In the genomic region with DNA sequence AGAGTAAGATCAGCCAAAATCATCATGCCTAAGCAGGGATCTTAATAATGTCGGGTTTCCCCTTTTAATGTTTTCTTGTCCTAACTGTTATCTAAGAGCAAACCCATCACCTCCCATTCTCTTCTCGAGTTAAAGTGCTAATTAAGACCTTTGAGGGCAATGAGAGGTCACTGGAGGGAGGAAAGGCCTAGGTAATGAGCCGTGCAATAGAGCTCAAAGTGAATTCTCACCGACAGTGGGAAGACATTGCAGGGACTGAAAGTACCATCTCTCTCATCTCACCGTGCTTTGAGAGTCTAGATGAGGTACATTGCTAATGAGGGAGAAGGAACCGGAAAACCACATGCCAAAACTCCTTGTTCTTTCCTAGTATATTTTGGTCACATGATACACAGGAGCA, we compare ENCODE assay signal across 26 mouse cellular contexts.
A peak's percentile ranks its signal among the peaks of the same experiment; 100 is the strongest.
DNase-seq lines count a peak whose midpoint lies in the region; ATAC-seq lines count a peak whose summit lies in the region.
"Had no signal": no experiment of that assay in that cellular context is flagged by ENCODE, and none has a peak within 500 bp of the region (broad histone marks: within the 10 kb centered on the region; RNA-seq: fewer than 3 reads in every experiment).

No protein-coding gene starts in this region.

- H3K9ac ChIP-seq in kidney, embryonic 14.5 days (ENCODE audit: low read depth, low read length), result no peak overlapping the region
- no peak overlapping the region for H3K9ac ChIP-seq in kidney, embryonic 16.5 days (replicated peaks; ENCODE audit: low read length)
- H3K9ac ChIP-seq: embryonic facial prominence, embryonic 12.5 days; forebrain, embryonic 13.5 days; forebrain, embryonic 15.5 days had no signal

- no peak overlapping the region for H3K4me2 ChIP-seq in kidney, embryonic 14.5 days (replicated peaks; ENCODE audit: low read depth, low read length)
- no peak overlapping the region for H3K4me2 ChIP-seq in kidney, embryonic 16.5 days (replicated peaks; ENCODE audit: low read depth, low read length)
- H3K4me2 ChIP-seq: embryonic facial prominence, embryonic 12.5 days; forebrain, embryonic 13.5 days; forebrain, embryonic 15.5 days had no signal

- H3K36me3 ChIP-seq in kidney, embryonic 14.5 days (ENCODE audit: control insufficient read depth, insufficient read depth, low read length), result no peaks in the 10 kb centered on the region
- no peaks in the 10 kb centered on the region for H3K36me3 ChIP-seq in kidney, embryonic 16.5 days (ENCODE audit: insufficient read depth, low read length)
- H3K36me3 ChIP-seq: embryonic facial prominence, embryonic 10.5 days; embryonic facial prominence, embryonic 12.5 days; forebrain, embryonic 15.5 days; G1E had no signal

- ATAC-seq in kidney, embryonic 14.5 days (ENCODE audit: low FRiP score, low TSS enrichment), result peak; percentile 91; the same call in 1 of the 2 replicates
- peak; percentile 80; the same call in 1 of the 2 replicates for ATAC-seq in kidney, embryonic 16.5 days (ENCODE audit: low FRiP score, low TSS enrichment)
- ATAC-seq: activated CD4-positive, CD25-positive, alpha-beta regulatory T cell, adult 4 months; CD4-positive, CD25-positive, alpha-beta regulatory T cell, adult 4 months; forebrain, embryonic 13.5 days; forebrain, embryonic 15.5 days; Patski had no signal

- no peaks in the 10 kb centered on the region; the same call in 1 of the 2 replicates for H3K4me1 ChIP-seq in kidney, embryonic 14.5 days (ENCODE audit: control insufficient read depth, insufficient read depth, low read length)
- H3K4me1 ChIP-seq in kidney, embryonic 16.5 days (ENCODE audit: insufficient read depth, low read length), result no peaks in the 10 kb centered on the region
- H3K4me1 ChIP-seq: embryonic facial prominence, embryonic 10.5 days; embryonic facial prominence, embryonic 12.5 days; forebrain, embryonic 13.5 days; forebrain, embryonic 15.5 days had no signal

- no peaks in the 10 kb centered on the region for H3K27me3 ChIP-seq in kidney, embryonic 14.5 days (ENCODE audit: control insufficient read depth, insufficient read depth, low read length)
- H3K27me3 ChIP-seq in kidney, embryonic 16.5 days (ENCODE audit: insufficient read depth, low read length), result no peaks in the 10 kb centered on the region
- H3K27me3 ChIP-seq: CH12.LX; embryonic facial prominence, embryonic 12.5 days; forebrain, embryonic 13.5 days; forebrain, embryonic 15.5 days; Patski had no signal

- H3K27ac ChIP-seq in kidney, embryonic 14.5 days (ENCODE audit: low read depth, low read length), result no peak overlapping the region
- no peak overlapping the region for H3K27ac ChIP-seq in kidney, embryonic 16.5 days (ENCODE audit: low read length)
- H3K27ac ChIP-seq: embryonic facial prominence, embryonic 10.5 days; embryonic facial prominence, embryonic 12.5 days; forebrain, embryonic 13.5 days; forebrain, embryonic 15.5 days had no signal

- H3K9me3 ChIP-seq in kidney, embryonic 14.5 days (ENCODE audit: control insufficient read depth, low read length), result peaks cover 6% of the 10 kb centered on the region; the same call in 1 of the 2 replicates
- peaks cover 8% of the 10 kb centered on the region; the same call in 1 of the 2 replicates for H3K9me3 ChIP-seq in kidney, embryonic 16.5 days (ENCODE audit: low read length)
- H3K9me3 ChIP-seq: embryonic facial prominence, embryonic 12.5 days; forebrain, embryonic 13.5 days; forebrain, embryonic 15.5 days; G1E had no signal

- H3K4me3 ChIP-seq in kidney, embryonic 14.5 days (ENCODE audit: low read length), result no peak overlapping the region
- no peak overlapping the region for H3K4me3 ChIP-seq in kidney, embryonic 16.5 days (ENCODE audit: low read length)
- H3K4me3 ChIP-seq: embryonic facial prominence, embryonic 10.5 days; embryonic facial prominence, embryonic 12.5 days; forebrain, embryonic 13.5 days; forebrain, embryonic 15.5 days had no signal

- WGBS in kidney, embryonic 14.5 days, result 8% methylated on average over 6 of the region's 6 CpGs
- WGBS in kidney, embryonic 16.5 days, result 14% methylated on average over 6 of the region's 6 CpGs

- peak; percentile 11 for DNase-seq in embryo, embryonic 10 days (ENCODE audit: low spot score)
- no peak for DNase-seq in embryo, embryonic 10.5 days (ENCODE audit: low spot score)
- no peak for DNase-seq in kidney, postnatal 10 days
- no peak for DNase-seq in kidney, postnatal 14 days
- DNase-seq in retina, postnatal 1 day, result peak; percentile 9
- no peak for DNase-seq in retina, embryonic 14.5 days (ENCODE audit: low spot score)
- DNase-seq: adrenal gland, adult 8-10 months; adrenal gland, postnatal 14 days; adrenal gland, postnatal 36 days; B cell, adult 2 months; cerebellum, adult 11-12 months; cerebellum, adult 2 months; cerebellum, adult 9-10 months; cerebellum, postnatal 10 days; cerebellum, postnatal 25 days had no signal

Comparison
In these comparisons a context has a peak if more than half of its experiments do, and no peak if none do; other contexts are left out.
1. DNase-seq: peak in embryo, embryonic 10 days (single experiment) and retina, postnatal 1 day (single experiment); none in embryo, embryonic 10.5 days (single experiment), kidney, postnatal 10 days (single experiment), kidney, postnatal 14 days (single experiment) and retina, embryonic 14.5 days (single experiment).